Mouse (Mus musculus): ENCODE measurements at regions not wholly inside any gene's neighbourhood (a gene's known extent, or its start where the extent isn't known, plus 50 kb on each side); places are given as distances from the start of the nearest gene placed in this dataset.
"Not testable (repeated sequence)": the region's sequence is repeated elsewhere in the genome, so short reads cannot be mapped to it uniquely, and the experiment has no call there.

DNA sequence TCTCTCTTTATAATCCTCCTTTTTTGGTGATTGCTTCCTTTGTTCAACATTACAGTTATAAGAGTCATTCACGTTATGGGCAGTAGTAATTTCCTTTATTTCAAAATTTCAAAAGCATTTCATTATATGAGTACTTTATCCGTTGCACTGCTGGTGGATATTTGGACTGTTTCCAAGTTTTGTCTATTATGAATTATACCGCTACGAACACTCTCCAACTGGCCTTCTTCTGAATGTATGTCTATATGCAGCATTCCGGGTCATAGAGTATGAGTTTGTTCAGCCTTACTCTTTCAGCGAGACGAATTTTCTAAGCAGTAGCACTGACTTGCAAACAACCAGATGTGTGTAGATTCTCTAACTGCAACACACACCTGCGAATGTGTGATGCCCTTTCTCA lies 57.8 kb downstream of the Dusp6 start:
- DNase-seq, result no peak

DNA sequence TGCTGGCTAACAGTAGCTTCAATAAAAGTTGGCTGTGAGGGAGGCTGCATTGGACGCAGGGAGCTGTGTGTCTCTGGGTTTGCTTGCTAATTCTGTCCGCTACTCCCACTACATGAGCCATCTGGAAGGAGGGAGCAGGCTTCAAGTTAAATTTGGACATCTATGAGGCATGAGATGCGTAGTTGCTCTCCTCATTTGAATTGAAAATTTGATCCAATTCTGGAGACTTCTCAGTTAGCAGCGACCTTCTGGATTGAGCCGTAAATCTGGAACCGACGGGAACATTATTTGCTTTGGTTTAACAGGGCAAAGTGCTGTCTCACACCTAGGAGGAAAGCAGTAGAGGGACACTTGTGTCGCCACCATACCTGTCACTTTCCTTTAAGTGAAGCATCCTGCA lies 60.3 kb downstream of the Dusp6 start:
- DNase-seq, result no peak

DNA sequence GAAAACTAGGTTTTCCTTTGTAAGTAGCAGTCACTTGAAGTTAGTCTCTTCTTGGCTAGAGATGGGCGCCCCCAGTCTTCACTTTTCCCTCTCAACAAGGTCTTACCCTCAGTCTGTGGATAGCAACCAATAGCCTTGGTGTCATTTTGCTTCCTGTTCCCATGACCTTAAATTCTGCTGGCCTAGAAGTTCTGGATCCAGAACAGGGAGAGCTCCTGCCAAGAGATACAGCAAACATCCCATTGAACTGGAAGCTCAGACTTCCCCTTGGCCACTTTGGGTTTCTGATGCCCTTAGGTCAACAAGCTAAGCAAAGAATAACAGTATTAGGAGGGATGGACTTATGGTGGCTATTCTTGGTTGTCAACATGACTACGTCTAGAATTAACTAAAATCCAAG lies 64.5 kb downstream of the Dusp6 start:
- peak; percentile 6 for DNase-seq

DNA sequence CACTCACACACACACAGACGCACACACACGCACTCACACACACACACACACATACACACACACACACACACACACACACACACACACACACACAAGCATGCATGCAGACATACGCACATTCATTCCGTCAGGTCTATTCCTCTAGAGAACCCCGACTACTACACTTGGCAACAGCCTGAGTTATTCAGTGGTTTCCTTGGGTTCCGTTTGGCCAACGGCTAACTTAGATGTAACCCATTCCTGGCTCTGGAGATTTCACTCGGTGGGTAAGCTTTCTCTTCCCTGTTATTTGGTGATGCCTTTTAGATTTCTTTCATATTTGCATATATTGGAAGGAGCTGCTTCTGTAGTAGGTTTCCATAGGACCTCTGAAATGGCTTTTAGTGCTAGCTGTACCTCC lies 65.5 kb downstream of the Dusp6 start:
- no peak for DNase-seq

DNA sequence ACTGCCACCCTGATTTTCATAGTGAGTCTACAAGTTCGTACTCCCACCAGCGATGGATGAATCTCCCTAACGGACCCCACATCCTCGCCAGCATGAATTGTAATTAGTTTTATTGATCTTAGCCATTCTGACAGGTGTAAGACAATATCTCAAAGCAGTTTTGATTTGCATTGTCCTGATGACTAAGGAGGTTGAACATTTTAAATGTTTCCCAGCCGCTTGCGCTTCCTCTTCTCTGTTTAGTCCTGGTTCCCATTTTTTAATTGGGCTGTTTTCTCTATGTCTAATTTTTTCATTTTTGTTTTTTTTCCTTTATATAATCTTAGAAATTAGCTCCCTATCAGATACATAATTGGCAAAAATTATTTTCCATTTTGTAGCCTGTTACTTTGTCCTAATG lies 66.4 kb downstream of the Dusp6 start:
- no peak for DNase-seq

DNA sequence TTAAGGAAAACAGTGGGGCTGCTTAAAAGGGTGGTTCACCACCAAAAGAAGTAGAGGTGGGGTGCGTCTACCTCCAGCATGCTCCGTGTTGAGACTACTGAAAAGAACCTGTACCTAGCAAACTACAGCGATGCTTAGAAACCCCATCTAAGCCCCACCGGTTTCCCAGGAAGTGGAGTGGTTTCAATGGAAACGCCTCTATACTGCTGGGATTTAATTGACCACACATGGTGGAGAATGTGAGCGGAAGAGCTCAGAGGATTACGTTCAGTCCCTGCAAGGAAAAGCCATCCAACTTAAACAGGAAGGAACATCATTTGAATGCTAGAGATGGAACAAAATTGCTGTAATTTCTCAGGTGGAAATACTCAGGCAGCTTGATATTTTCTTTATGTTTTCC lies 67.5 kb downstream of the Dusp6 start:
- DNase-seq, result no peak

DNA sequence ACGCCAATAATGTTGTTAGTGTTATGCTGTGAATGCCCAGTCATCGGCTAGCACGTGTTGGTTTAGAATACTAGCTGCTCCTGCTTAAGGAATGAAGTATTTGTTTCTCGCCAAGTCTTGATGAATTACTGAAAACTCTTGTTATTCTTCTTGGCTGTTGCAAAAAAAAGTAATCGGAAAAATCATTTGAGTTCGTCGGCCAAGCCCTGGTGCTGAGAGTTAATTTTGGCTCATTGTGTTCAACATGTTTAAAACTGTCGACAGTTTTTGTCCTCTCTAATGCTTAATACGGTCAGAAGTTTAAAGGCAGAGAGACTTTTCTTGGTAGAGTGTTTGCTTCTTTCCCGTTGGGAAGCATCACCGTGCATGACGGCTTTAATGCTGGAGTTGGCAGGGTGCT lies 68.8 kb downstream of the Dusp6 start:
- DNase-seq, result no peak

DNA sequence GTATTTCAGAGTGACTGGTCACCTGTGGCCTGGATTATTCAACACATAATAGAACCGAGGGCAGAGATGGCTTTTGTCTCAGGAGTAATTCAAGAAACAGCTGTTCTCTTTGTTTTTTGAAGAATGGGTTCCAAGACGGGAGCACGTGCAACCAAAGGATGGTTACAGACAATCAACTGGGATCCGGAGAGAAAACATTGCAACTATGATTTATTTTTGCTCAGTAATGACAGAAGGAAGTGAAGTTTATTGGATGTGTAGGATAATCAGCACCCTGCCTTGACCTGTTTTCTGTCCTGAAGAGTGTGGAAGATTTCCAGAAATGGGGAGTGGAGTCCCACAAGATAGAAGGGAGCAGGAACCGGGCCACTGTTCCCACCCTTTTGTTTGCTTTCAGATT lies 70.8 kb downstream of the Dusp6 start:
- DNase-seq, result no peak

DNA sequence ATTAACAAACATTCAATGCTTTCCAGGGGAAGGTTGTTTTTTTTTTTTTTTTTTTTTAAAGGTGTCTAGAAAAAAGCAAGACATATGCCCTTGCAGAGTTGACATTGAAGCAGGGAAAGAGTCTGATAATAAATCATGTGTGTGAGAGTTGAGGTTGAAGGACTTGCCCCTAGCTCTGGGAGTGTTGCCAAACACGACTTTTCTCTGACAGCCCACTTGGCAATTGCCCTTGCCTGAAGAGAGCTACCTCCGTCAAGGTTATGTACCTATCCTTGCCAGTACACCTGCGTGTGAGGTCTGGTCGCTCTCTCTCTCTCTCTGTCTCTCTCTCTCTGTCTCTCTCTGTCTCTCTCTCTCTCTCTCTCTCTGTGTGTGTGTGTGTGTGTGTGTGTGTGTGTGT lies 73.1 kb downstream of the Dusp6 start:
- peak; percentile 52 for DNase-seq

DNA sequence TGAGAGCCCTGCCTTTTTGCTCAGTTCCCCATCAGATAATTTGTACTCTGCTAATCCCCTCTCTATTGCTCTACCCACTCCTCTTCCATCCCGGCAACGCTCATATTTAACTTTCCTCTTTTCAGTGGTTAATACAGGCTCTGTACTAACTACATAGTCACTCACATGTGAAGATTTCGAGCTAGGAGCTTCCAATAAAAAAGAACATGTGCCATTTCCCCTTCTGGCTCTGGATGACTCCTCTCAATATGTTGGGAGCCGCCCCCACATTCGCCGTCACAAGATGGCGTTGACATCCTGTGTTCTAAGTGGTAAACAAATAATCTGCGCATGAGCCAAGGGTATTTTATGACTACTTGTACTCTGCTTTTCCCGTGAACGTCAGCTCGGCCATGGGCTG lies 75.8 kb downstream of the Dusp6 start:
- DNase-seq, result not testable (repeated sequence)

DNA sequence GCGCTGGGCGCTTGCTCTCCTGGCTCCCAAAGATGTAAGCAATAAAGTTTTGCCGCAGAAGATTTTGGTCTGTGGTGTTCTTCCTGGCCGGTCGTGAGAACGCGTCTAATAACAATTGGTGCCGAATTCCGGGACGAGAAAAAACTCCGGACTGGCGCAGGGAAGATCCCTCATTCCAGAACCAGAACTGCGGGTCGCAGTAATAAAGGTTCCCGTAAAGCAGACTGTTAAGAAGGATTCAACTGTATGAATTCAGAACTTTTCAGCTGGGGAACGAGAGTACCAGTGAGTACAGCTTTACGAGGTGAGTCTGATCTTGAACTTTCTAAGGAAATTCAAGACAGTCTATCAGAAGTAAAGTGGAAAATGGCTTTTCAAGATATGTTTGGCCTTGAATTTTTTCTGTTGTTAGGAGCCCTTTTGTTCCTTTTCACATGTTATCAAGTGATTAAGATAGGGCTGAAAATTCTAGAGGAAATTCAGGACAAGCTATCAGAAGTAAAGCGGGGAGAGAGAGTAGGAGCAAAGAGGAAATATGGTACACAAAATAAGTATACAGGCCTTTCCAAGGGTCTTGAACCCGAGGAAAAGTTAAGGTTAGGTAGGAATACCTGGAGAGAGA lies 76.4 kb downstream of the Dusp6 start:
- peak; percentile 64 for DNase-seq

DNA sequence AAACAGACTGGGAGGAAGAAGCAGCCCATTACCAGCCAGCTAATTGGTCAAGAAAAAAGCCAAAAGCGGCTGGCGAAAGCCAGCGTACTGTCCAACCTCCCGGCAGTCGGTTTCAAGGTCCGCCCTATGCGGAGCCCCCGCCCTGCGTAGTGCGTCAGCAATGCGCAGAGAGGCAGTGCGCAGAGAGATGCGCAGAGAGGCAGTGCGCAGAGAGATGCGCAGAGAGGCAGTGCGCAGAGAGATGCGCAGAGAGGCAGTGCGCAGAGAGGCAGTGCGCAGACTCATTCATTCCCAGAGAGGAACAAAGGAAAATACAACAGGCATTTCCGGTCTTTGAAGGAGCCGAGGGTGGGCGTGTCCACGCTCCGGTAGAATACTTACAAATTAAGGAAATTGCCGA lies 77.0 kb downstream of the Dusp6 start:
- not testable (repeated sequence) for DNase-seq

DNA sequence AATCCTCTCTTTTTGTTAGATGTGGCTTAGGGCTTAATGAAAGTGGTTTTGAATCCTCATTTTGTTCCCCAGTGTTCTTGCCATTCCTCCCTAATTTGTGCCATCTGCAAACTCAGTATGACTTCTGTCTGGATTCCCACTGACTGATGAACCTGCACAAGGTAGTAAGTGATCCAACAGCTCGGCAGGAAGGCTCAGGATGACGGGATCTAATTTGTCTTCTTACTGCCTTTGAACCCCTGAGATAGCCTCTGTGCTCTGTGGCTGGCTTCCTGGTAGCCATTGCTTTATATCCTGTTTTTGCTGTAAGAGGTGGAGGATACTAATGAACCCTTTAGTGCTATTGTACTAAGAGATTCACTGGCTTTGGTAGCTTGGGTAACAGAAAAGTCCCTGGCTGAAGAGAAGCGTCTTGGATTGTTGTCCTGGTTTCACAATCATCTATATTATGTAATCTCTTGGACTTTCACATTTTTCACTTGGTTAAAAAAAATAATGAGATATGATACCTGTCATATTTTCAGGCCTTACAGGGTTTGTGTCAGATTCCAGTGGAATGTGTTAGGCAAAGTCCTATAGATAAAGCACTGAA lies 86.2 kb downstream of the Dusp6 start:
- DNase-seq, result no peak

DNA sequence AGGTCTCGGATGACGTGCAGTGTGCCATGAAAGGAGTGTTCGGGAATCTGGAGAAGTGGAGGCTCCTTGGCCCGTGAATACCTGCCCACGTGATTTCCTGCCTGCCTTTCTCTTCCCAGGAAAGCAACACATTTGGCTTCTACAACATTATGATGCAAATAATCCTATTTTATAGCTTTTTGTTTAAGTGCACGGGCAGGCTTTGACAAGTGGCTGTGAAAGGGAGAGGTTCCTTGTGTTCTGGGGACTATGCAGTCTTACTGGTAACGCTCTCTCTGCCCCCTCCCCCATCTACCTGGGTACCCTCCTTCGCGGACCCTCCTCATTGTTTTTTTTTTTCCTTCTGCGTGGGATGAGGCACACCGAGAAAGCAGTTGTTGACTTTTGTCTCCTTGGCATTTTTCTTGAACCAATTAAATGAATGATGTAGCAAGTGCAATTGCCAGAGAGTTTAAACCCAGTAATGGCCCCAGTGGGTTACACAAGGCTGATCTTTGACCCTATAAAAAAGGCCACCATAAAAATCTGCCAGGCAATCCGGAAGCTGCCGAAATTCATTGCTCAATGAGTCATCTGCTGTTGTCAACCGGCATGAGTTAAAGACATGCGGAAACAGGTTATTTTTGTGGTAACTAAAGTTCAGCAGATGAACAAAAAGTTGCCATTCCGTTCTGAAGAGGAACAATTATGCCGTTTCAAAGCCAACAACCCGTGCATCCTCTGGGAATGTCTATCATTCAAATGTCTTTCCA lies 90.7 kb downstream of the Dusp6 start:
- no peak for DNase-seq

DNA sequence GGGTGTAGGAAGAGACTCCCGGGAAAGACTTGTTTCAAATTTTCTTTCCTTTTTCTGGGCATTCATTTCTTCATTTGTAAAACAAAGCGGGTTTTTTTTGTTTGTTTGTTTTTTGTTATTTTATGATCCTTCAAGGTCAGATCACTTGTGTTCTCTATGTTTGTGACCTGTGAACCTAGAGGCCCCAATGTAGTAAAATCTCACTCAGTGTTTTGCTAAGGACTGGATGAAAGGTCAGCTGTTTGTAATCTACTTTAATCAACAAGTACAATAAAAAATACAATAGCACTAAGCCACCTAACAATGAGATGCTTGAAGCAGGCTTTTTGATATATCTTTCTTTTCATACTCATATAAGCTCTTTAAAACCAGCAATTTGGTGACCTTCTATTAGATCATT lies 91.3 kb downstream of the Dusp6 start:
- no peak for DNase-seq

DNA sequence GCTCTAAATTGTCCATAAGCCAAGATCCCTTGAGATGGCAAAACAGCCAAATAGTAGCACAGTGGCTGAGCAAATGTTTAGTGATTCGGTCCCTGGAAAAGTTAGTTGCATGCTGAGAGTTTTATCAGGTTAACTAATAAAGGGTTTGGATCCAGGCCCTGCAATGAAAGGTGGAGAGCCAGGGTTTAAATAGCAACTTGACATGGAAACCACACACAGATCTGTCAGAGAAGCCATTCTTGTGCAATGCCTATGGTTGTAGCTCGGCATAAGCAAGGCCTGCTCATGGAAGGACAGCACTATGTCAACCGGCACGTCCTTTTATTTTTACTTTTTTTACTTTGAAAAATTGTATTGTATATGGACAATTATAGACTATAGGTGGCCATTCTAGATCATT lies 92.3 kb downstream of the Dusp6 start:
- DNase-seq, result no peak

DNA sequence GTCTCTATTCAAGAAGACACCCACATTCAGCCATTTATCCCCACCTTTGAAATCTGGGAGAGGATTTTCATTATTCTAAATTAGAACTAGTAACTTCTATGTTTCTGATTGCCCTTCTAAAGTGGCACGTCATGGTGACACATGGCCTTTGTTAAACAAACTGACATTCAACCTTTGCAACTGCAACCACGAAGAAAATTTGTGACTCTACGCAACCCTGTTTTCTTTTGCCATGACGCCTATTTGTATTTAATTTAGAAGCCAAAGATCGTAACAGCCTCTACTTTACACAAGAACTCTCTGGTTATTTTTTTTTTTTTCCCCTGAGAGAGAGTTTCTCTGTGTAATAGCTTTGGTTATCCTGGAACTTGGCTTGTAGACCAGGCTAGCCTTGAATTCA lies 93.2 kb downstream of the Dusp6 start:
- DNase-seq, result no peak

DNA sequence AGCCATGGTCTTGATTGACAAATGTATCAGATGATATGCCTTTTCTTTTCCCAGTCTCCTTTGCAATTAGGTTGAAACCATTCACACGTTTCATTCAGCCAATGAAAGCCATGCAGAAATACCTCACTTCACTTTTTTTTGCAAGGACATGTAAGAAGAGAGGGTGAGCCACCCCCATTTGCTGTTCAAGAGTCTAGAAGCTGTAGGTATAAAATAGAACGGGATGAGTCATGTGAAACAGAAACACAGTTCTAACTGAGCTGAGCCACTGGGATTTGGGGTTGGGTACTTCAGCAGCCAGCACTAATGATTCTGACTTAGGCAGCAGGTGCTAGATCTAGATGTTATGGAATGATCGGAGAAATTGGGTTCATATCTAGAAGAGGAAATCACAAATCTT lies 93.9 kb downstream of the Dusp6 start:
- no peak for DNase-seq

DNA sequence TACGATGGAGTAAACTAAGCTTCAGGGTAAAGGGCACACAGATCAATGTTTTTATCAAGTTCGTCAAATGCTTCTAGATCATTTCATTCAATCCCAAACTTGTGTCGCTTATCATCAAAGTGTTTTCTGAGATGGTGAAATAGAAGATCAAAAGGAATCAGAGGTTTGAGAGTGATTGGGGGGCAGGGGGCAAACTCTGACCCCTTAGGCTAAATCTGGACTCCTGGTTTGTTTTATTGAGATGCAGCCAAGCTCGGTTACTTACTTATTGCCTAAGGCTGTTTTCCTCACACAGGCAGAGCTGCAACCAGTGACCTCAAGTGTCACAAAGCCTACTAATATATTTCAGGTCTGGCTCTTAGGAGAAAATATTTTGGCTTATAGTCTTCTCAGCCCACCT lies 94.3 kb downstream of the Dusp6 start:
- DNase-seq, result no peak

DNA sequence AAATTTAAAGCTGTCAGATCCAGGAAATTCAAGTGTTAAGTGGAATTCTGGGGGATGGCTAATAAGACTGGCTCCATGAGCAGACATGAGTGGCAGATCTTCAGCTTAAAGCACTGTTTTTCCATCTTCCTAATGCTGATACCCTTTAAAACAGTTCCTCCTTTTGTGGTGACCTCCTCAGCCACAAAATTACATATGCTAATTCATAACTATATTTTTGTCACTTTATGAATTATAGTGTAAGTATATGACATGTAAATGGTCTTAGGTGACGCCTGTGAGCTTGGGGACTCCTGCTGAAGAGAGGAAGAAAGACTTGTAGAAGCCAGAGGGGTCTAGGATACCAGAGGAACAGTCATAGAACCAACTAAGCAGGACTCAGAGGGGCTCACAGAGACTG lies 95.2 kb downstream of the Dusp6 start:
- no peak for DNase-seq

DNA sequence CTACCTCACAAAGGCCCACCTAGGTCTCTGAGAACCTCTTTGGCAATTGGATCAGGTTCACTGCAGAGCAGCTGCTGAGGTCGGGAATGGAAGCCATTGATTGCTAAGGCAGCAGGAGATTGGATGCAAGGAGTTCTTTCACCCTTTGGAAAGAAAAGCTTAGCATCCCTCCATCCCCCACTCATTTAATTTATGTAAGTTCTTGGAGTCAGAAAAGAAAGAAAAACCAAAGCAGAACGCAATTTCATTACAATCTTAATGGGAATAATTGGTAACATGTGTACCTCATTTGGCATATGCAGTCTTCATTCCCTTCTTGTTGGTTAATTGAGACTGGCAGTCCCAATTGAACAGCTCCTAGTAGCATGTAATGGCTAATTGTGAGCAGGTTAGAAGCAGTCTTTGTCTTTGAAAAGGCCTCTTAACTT lies 96.4 kb downstream of the Dusp6 start:
- no peak for DNase-seq

DNA sequence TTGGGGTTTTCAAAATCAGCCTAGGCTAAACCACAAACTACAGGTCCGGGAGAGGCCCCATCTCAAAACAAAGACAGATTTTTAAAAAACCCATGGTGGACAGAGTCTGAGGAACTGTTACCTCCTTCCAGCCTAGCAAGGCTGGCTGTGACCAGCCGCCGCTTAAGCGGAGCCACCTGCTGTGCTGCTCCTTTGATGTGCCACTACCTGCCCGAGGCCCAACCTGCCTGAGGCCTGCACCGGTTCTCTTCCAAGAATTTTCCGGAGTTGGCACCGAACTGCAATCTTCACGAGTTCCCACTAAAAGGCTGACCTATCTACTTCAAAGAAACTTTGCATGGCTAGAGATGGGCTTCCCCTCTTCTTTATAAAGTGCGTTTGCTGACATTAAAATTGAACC lies 97.6 kb downstream of the Dusp6 start:
- not testable (repeated sequence) for DNase-seq

DNA sequence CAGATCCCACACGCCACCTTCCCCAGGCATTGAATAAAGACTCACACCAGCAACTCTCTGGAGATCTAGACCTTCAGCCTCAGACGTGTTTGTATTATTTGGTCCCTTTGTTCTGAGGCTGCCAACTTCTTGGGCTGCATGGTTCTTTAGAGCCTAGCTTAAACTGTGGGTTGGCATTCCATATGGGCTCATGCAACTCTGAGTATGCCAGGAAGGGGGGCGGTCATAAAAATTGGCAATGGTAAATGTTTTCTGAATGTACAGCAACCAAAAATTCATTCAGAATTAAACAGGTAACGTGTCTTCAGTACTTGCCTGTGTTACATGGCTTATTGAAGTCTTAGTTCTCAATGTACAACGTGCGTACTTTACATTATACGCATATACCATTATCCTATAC lies 103.1 kb downstream of the Dusp6 start:
- DNase-seq, result no peak

DNA sequence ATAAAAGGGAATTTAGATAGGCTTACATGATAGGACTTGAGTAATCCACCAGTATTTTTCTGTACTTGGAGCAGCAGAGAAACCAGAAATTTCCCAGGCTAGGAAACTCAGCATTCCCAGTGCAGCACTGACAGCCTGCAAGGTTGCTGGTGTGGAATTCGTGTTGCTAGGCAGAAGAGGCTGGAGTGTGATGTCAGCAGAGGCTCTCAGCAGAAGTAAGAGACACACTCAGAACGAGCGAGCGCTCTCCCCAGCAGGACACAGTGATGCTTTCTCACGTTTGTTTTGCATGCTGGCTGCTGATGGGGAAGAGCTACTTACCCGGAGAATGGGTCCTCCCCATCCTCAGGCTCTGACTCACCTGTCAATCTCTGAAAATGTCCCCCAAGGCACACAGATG lies 104.7 kb downstream of the Dusp6 start:
- no peak for DNase-seq
